Mouse (Mus musculus): Measurements from ENCODE around the gene Tab2.

Gene Tab2

GRCm38 (mm10) chr10:7956228-7957001 is at the start of gene Tab2:
Tab2 (minus strand) TSS chr10:7956230.
- DNase-seq: peak; percentile 96

- DNase-seq: no peak
Measured at GRCm38 (mm10) chr10:7992258-7992919, 36.4 kb upstream of the Tab2 start.

- no peak for DNase-seq
Measured at GRCm38 (mm10) chr10:7991596-7991995, 35.6 kb upstream of the Tab2 start.

GRCm38 (mm10) chr10:7987521-7987920 is 31.5 kb upstream of the Tab2 start:
- DNase-seq: no peak

GRCm38 (mm10) chr10:7976462-7976861 is 20.4 kb upstream of the Tab2 start:
- no peak for DNase-seq

GRCm38 (mm10) chr10:7968747-7969280 is 12.8 kb upstream of the Tab2 start:
- no peak for DNase-seq

GRCm38 (mm10) chr10:7967096-7967495 is 11.1 kb upstream of the Tab2 start:
- no peak for DNase-seq

GRCm38 (mm10) chr10:7959073-7959472 is 3.0 kb upstream of the Tab2 start:
- no peak for DNase-seq

GRCm38 (mm10) chr10:7955634-7956121 is 352 bp downstream of the Tab2 start:
- no peak for DNase-seq

GRCm38 (mm10) chr10:7954989-7955633 is 919 bp downstream of the Tab2 start:
- peak; percentile 54 for DNase-seq

GRCm38 (mm10) chr10:7954627-7954988 is 1.4 kb downstream of the Tab2 start:
- DNase-seq: peak; percentile 21

GRCm38 (mm10) chr10:7943006-7943405 is 13.0 kb downstream of the Tab2 start:
- DNase-seq: peak; percentile 41

GRCm38 (mm10) chr10:7936556-7937192 is 19.4 kb downstream of the Tab2 start:
- DNase-seq: no peak

GRCm38 (mm10) chr10:7932958-7933357 is 23.1 kb downstream of the Tab2 start:
- no peak for DNase-seq

GRCm38 (mm10) chr10:7928996-7929395 is 27.0 kb downstream of the Tab2 start:
- DNase-seq: no peak

GRCm38 (mm10) chr10:7925481-7925880 is 30.5 kb downstream of the Tab2 start:
- no peak for DNase-seq

GRCm38 (mm10) chr10:7923433-7923832 is 32.6 kb downstream of the Tab2 start:
- no peak for DNase-seq

GRCm38 (mm10) chr10:7911268-7911667 is 44.8 kb downstream of the Tab2 start:
- DNase-seq: peak; percentile 13

- no peak for DNase-seq
Measured at GRCm38 (mm10) chr10:7907151-7907550, 48.9 kb downstream of the Tab2 start.

GRCm38 (mm10) chr10:7904157-7904556 is 51.9 kb downstream of the Tab2 start:
- no peak for DNase-seq

GRCm38 (mm10) chr10:7900719-7901627 is 55.1 kb downstream of the Tab2 start:
- DNase-seq: no peak
